Mouse (Mus musculus) cerebellum, adult 2 months (tissue): ENCODE results near the gene Ung.

ENCODE experiments used
- CTCF ChIP-seq: fragments of 200-500 bp; IDR thresholded peaks from 2 replicates; pipeline ENCODE4 v1.5.1; 2011; ENCODE audit warnings: low read depth, mild to moderate bottlenecking, control low read depth, low read length, moderate library complexity, borderline replicate concordance; ENCODE audit not compliant: insufficient read depth
- POLR2A ChIP-seq: fragments of 200-500 bp; IDR thresholded peaks from 2 replicates; pipeline ENCODE4 v1.6.1; 2011; ENCODE audit warnings: low read length, control low read depth, borderline replicate concordance; ENCODE audit not compliant: insufficient read depth

- TF ChIP-seq POLR2A (no peak), CTCF (no peak)
Observed at GRCm38 (mm10) chr5:114177966-114178719, 48.0 kb downstream of the Ung start.
